Mouse (Mus musculus) right cerebral cortex, adult 18-20 months (tissue): ENCODE measurements around the gene Slc25a22.
"Not testable (repeated sequence)": the region's sequence is repeated elsewhere in the genome, so short reads cannot be mapped to it uniquely, and the experiment has no call there.

ENCODE experiments used
- DNase-seq: peaks from one replicate; pipeline ENCODE4 v3.0.0; 2022; ENCODE audit warnings: mixed read lengths

Slc25a22 gene

GRCm38 (mm10) chr7:141456739-141457138 is 19.0 kb upstream of the Slc25a22 start:
- no peak for DNase-seq

- DNase-seq: peak; percentile 53
Observed at GRCm38 (mm10) chr7:141455610-141456314, 18.1 kb upstream of the Slc25a22 start.

- peak; percentile 93 for DNase-seq
Observed at GRCm38 (mm10) chr7:141454967-141455551, 17.4 kb upstream of the Slc25a22 start, which contains the start of gene Pnpla2. Gene Pnpla2, plus strand, starts transcription at chr7:141455198.

GRCm38 (mm10) chr7:141453636-141454035 is 15.9 kb upstream of the Slc25a22 start:
- no peak for DNase-seq

- no peak for DNase-seq
Observed at GRCm38 (mm10) chr7:141451928-141452327, 14.2 kb upstream of the Slc25a22 start.

GRCm38 (mm10) chr7:141447110-141447991 is 9.7 kb upstream of the Slc25a22 start, which contains the start of gene Rplp2:
Gene Rplp2, plus strand, starts transcription at chr7:141447370.
- DNase-seq: peak; percentile 96

- DNase-seq: not testable (repeated sequence)
Observed at GRCm38 (mm10) chr7:141446374-141446773, 8.7 kb upstream of the Slc25a22 start.

- no peak for DNase-seq
Observed at GRCm38 (mm10) chr7:141443828-141444237, 6.1 kb upstream of the Slc25a22 start, which contains the start of gene Pidd1. Gene Pidd1, minus strand, starts transcription at chr7:141444025.

- DNase-seq: no peak
Observed at GRCm38 (mm10) chr7:141443081-141443821, 5.6 kb upstream of the Slc25a22 start.

- no peak for DNase-seq
Observed at GRCm38 (mm10) chr7:141442199-141442598, 4.5 kb upstream of the Slc25a22 start.

- no peak for DNase-seq
Observed at GRCm38 (mm10) chr7:141441460-141441859, 3.8 kb upstream of the Slc25a22 start.

- peak; percentile 60 for DNase-seq
Observed at GRCm38 (mm10) chr7:141440613-141441012, 2.9 kb upstream of the Slc25a22 start.

GRCm38 (mm10) chr7:141439811-141440210 is 2.1 kb upstream of the Slc25a22 start:
- no peak for DNase-seq

- no peak for DNase-seq
Observed at GRCm38 (mm10) chr7:141439140-141439679, 1.5 kb upstream of the Slc25a22 start.

GRCm38 (mm10) chr7:141438201-141438968 is 693 bp upstream of the Slc25a22 start:
- DNase-seq: no peak

GRCm38 (mm10) chr7:141436523-141436892 is 1.2 kb downstream of the Slc25a22 start:
- DNase-seq: no peak

- no peak for DNase-seq
Observed at GRCm38 (mm10) chr7:141435856-141436522, 1.7 kb downstream of the Slc25a22 start.

- DNase-seq: peak; percentile 71
Observed at GRCm38 (mm10) chr7:141435129-141435855, 2.4 kb downstream of the Slc25a22 start.

GRCm38 (mm10) chr7:141434464-141434863 is 3.2 kb downstream of the Slc25a22 start:
- peak; percentile 77 for DNase-seq
